Mouse (Mus musculus) forebrain, embryonic 16.5 days (tissue): Measurements from ENCODE around the gene Zfp784. TPM values are rescaled to one million over a fixed set of nuclear protein-coding genes. Genes with fewer than 3 reads are reported as not detected.

Experiments
- polyA plus RNA-seq: library from polyadenylated mRNA; unstranded; fragments of >200 nt; fragmentation: Nextera tagmentation; extraction: Ambion mirVana; gene quantifications from 2 replicates; pipeline ENCODE4 v1.2.1, GENCODE M21; 2015

The Zfp784 gene
- polyA plus RNA-seq, 1 experiment from 2014 or later, result 9.5 TPM

Other genes starting within 250 kb of the Zfp784 start
- gene Tmem238, start 248.8 kb downstream of the Zfp784 start, polyA plus RNA-seq, result 3.3 and 4.1 TPM in 2 replicates
- gene Rpl28, start 245.6 kb downstream of the Zfp784 start, polyA plus RNA-seq, result 173 and 179 TPM in 2 replicates
- 291 and 311 TPM in 2 replicates for gene Ube2s, start 225.9 kb downstream of the Zfp784 start, polyA plus RNA-seq
- gene Shisa7, start 193.8 kb downstream of the Zfp784 start, polyA plus RNA-seq, result 8.7 and 13.2 TPM in 2 replicates
- gene Isoc2b, start 168.2 kb downstream of the Zfp784 start, polyA plus RNA-seq, result 3.2 and 4.3 TPM in 2 replicates
- 0.52 and 0.92 TPM in 2 replicates for gene Isoc2a, start 161.3 kb downstream of the Zfp784 start, polyA plus RNA-seq
- 0.25 and 0.60 TPM in 2 replicates for gene Gm36210, start 131.9 kb downstream of the Zfp784 start, polyA plus RNA-seq
- 3.4 and 3.9 TPM in 2 replicates for gene Zfp628, start 123.2 kb downstream of the Zfp784 start, polyA plus RNA-seq
- 32.0 and 38.3 TPM in 2 replicates for gene Nat14, start 116.4 kb downstream of the Zfp784 start, polyA plus RNA-seq
- gene Ssc5d, start 112.7 kb downstream of the Zfp784 start, polyA plus RNA-seq, result 0.34 and 0.39 TPM in 2 replicates
- gene Sbk2, start 74.0 kb downstream of the Zfp784 start, polyA plus RNA-seq, result not detected in 2 replicates
- 0.84 and 0.91 TPM in 2 replicates for gene Sbk3, start 67.3 kb downstream of the Zfp784 start, polyA plus RNA-seq
- gene Zfp579, start 42.3 kb downstream of the Zfp784 start, polyA plus RNA-seq, result 58.4 and 62.2 TPM in 2 replicates
- 10.3 and 11.3 TPM in 2 replicates for gene Zfp524, start 24.0 kb downstream of the Zfp784 start, polyA plus RNA-seq
- 43.7 and 46.1 TPM in 2 replicates for gene Fiz1, start 23.7 kb downstream of the Zfp784 start, polyA plus RNA-seq
- 0.91 TPM in 1 of 2 replicates, not detected in the other for gene Gm44973, start 22.9 kb downstream of the Zfp784 start, polyA plus RNA-seq
- 5.9 and 6.5 TPM in 2 replicates for gene Zfp865, start 18.1 kb downstream of the Zfp784 start, polyA plus RNA-seq
- gene Ccdc106, start 17.9 kb downstream of the Zfp784 start, polyA plus RNA-seq, result 50.5 and 59.1 TPM in 2 replicates
- not detected in 2 replicates for gene 4632433K11Rik, start 4.3 kb downstream of the Zfp784 start, polyA plus RNA-seq
- 52.7 and 62.4 TPM in 2 replicates for gene Zfp580, start 13.1 kb upstream of the Zfp784 start, polyA plus RNA-seq
- 125 and 128 TPM in 2 replicates for gene U2af2, start 23.7 kb upstream of the Zfp784 start, polyA plus RNA-seq
- gene Epn1, start 41.8 kb upstream of the Zfp784 start, polyA plus RNA-seq, result 97.9 and 104 TPM in 2 replicates
- 0.14 TPM in 1 of 2 replicates, not detected in the other for gene Rfpl4, start 78.5 kb upstream of the Zfp784 start, polyA plus RNA-seq
- 0.32 TPM in 1 of 2 replicates, not detected in the other for gene Rasl2-9, start 87.5 kb upstream of the Zfp784 start, polyA plus RNA-seq
- gene Vmn1r55, start 111.2 kb upstream of the Zfp784 start, polyA plus RNA-seq, result not detected in 2 replicates
- gene Vmn1r56, start 158.3 kb upstream of the Zfp784 start, polyA plus RNA-seq, result not detected in 2 replicates
- not detected in 2 replicates for gene Vmn1r57, start 180.0 kb upstream of the Zfp784 start, polyA plus RNA-seq